Mouse (Mus musculus): ENCODE data around the gene Vmn1r113. TPM values are rescaled to one million over a fixed set of nuclear protein-coding genes. Genes with fewer than 3 reads are reported as not detected.
"Not testable (repeated sequence)": the region's sequence is repeated elsewhere in the genome, so short reads cannot be mapped to it uniquely, and the experiment has no call there.

The Vmn1r113 gene
- total RNA-seq (2017), result not detected in 2 replicates

DNA sequence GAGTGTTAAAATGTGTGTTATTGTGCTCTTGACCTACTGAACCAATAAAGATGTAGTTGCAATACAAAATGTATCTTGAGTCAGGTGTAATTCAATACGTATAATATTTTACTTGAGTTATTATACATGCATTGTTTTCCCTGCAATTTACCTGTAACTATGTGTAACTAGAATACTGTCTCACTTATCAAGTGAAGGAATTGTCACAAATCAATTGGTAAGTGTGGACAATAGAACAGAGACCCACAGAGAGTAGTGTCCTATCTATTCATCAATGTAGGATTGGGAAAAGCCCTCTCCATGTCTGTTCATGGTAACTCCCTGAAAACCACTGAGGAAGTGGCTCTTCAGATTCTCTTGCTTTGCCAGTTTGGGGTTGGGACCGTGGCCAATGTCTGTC, at the start of gene Vmn1r113:
Vmn1r113 (plus strand) TSS at position 301 of the 400 bp plus-strand sequence.
- not testable (repeated sequence) for ATAC-seq (replicated peaks; ENCODE audit: low read depth, poor library complexity, severe bottlenecking)

DNA sequence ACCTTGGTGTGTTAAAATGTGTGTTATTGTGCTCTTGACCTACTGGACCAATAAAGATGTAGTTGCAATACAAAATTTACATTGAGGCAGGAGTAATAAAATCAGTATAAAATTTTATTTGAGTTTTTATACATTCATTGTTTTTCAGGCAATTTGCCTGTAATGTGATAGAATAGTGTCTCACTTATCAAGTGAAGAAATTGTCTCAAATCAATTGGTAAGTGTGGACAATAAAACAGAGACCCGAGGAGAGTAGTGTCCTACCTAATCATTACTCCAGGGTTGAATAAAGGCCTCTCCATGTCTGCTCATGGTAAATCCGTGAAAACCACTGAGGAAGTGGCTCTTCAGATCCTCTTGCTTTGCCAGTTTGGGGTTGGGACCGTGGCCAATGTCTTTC, 16.2 kb upstream of the Vmn1r113 start, which contains the start of gene Vmn1r112:
Vmn1r112 (plus strand) TSS at position 301 of the 400 bp plus-strand sequence.
- ATAC-seq (replicated peaks; ENCODE audit: low read depth, poor library complexity, severe bottlenecking), result not testable (repeated sequence)

DNA sequence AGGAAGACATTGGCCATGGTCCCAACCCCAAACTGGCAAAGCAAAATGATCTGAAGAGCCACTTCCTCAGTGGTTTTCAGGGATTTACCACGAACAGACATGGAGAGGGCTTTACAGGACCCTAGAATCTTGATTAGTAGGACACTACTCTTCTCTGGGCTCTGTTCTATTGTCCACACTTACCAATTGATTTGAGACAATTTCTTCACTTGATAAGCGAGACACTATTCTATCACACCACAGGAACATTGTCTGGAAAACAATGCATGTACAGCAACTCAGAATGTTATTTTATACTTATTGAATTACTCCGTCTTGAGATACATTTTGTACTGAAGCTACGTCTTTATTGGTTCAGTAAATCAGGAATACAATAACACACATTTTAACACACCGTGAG, 25.0 kb downstream of the Vmn1r113 start, which contains the start of gene Vmn1r114:
Vmn1r114 (minus strand) TSS at position 101 of the 400 bp plus-strand sequence.
- not testable (repeated sequence) for ATAC-seq (replicated peaks; ENCODE audit: low read depth, poor library complexity, severe bottlenecking)

Other genes starting within 250 kb of the Vmn1r113 start
- not detected in 2 replicates for gene Gm5726, start 241.5 kb upstream of the Vmn1r113 start, total RNA-seq (2017)
- not detected in 2 replicates for gene Gm4141, start 211.0 kb upstream of the Vmn1r113 start, total RNA-seq (2017)
- not detected in 2 replicates for gene Gm4513, start 188.3 kb upstream of the Vmn1r113 start, total RNA-seq (2017)
- gene Vmn1r107, start 118.4 kb upstream of the Vmn1r113 start, total RNA-seq (2017), result not detected in 2 replicates
- not detected in 2 replicates for gene Vmn1r111, start 84.1 kb upstream of the Vmn1r113 start, total RNA-seq (2017)
- gene Gm10668, start 56.7 kb upstream of the Vmn1r113 start, total RNA-seq (2017), result not detected in 2 replicates
- gene Vmn1r112, start 16.1 kb upstream of the Vmn1r113 start, total RNA-seq (2017), result not detected in 2 replicates
- not detected in 2 replicates for gene Vmn1r114, start 24.9 kb downstream of the Vmn1r113 start, total RNA-seq (2017)
- not detected in 2 replicates for gene Vmn1r115, start 57.7 kb downstream of the Vmn1r113 start, total RNA-seq (2017)
- gene Vmn1r116, start 85.0 kb downstream of the Vmn1r113 start, total RNA-seq (2017), result not detected in 2 replicates
- gene Vmn1r117, start 96.8 kb downstream of the Vmn1r113 start, total RNA-seq (2017), result not detected in 2 replicates
- gene Vmn1r118, start 125.1 kb downstream of the Vmn1r113 start, total RNA-seq (2017), result not detected in 2 replicates
- not detected in 2 replicates for gene Vmn1r119, start 225.2 kb downstream of the Vmn1r113 start, total RNA-seq (2017)